Mouse (Mus musculus): ENCODE data around the gene Bora. TPM values are rescaled to one million over a fixed set of nuclear protein-coding genes. Genes with fewer than 3 reads are reported as not detected.

The Bora gene
- total and polyA plus RNA-seq, 2 experiments: 0.28 to 0.55 TPM

DNA sequence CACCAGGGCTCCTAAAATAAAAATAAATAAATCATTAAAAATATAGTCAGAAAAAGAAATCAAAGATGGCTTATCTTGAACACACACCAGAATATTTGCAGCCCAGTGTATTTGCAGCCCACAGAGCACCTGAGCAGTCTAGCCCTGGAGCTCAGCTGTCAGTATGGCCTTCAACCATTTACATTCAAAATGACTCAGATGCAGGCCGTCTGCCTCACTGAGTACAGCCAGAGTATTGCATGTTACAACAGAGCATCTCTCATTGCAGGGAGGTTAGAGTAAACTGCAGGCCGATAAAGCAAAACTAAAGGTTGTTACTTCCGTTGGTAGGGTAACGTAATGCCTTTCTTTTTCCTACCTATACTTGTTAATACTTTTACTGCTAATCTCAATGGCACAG, 78.1 kb downstream of the Bora start:
- Histone ChIP-seq H3K79me2 (ENCODE audit: control insufficient read depth, insufficient read depth, low read length) (no peaks in the 10 kb centered on the region), H3K9ac (ENCODE audit: low read depth, low read length) (no peak overlapping the region), H3K27ac (replicated peaks; ENCODE audit: insufficient read depth, low read depth, low read length) (no peak overlapping the region), H3K4me3 (ENCODE audit: insufficient read depth, low read depth, low read length) (no peak overlapping the region), H3K27me3 (ENCODE audit: control insufficient read depth, insufficient read depth, low read length) (no peaks in the 10 kb centered on the region), H3K36me3 (ENCODE audit: control insufficient read depth, insufficient read depth, low read length) (peaks cover 5% of the 10 kb centered on the region; the same call in 1 of the 2 replicates), H3K4me1 (ENCODE audit: control insufficient read depth, insufficient read depth, low read length) (peaks cover 11% of the 10 kb centered on the region; the same call in 1 of the 2 replicates)
- no peak for TF ChIP-seq CTCF (IDR thresholded peaks at IDR 0.05; ENCODE audit: low read depth, low read length)
- no peak for TF ChIP-seq POLR2A (IDR thresholded peaks at IDR 0.05; ENCODE audit: extremely low read depth, insufficient read depth, low read length)
- DNase-seq (ENCODE audit: extremely low read depth, low read depth, low spot score): no peak
- WGBS: 97% methylated on average over 4 of the region's 4 CpGs

Other genes with a start within 250 kb of the Bora start
- 0.60 and 1.1 TPM in 2 replicates for gene Rpl36a-ps1, start 51.9 kb upstream of the Bora start, total RNA-seq (2014; rRNA removed)
- not detected in 2 replicates for gene Rpl36a-ps1, start 51.9 kb upstream of the Bora start, polyA plus RNA-seq (2012; rRNA removed)
- gene Mzt1, start 88 bp upstream of the Bora start, total RNA-seq (2014; rRNA removed): 14.1 and 15.7 TPM in 2 replicates
- gene Mzt1, start 88 bp upstream of the Bora start, polyA plus RNA-seq (2012; rRNA removed): 4.5 and 4.9 TPM in 2 replicates
- gene Pibf1, start 53.2 kb downstream of the Bora start, total RNA-seq (2014; rRNA removed): 6.4 and 8.3 TPM in 2 replicates
- gene Pibf1, start 53.2 kb downstream of the Bora start, polyA plus RNA-seq (2012; rRNA removed): 0.70 and 0.97 TPM in 2 replicates
- gene Dis3, start 53.5 kb downstream of the Bora start, total RNA-seq (2014; rRNA removed): 7.3 and 7.8 TPM in 2 replicates
- 2.0 and 2.5 TPM in 2 replicates for gene Dis3, start 53.5 kb downstream of the Bora start, polyA plus RNA-seq (2012; rRNA removed)

Measured in liver, adult 2 months (tissue).